In the genomic region with DNA sequence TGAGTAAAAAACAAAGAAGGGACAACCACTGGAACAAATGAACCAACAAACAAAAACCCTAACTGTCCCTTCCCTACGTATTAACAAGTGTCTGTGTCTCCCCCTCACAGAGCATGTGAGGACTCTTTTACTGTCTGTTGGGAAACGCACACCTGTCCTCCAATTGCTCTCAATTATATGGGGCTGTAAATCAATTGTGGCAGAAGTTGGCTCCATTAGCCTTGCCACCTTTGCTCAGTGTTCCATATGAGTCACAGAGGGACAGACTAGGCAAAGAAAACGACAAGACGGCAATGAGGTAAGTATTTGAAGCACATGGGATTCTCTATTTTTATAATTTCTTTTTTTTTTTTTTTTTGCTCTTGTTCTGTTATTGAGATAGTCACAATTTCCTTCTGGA, we compare ENCODE assay signal across 26 mouse cellular contexts.
"Had no signal": no experiment of that assay in that cellular context is flagged by ENCODE, and none has a peak within 500 bp of the region (broad histone marks: within the 10 kb centered on the region; RNA-seq: fewer than 3 reads in every experiment).

No protein-coding gene starts in this region.

- H3K4me2 ChIP-seq: heart, embryonic 11.5 days; heart, embryonic 13.5 days; heart, embryonic 15.5 days; hindbrain, embryonic 13.5 days; hindbrain, embryonic 15.5 days; kidney, embryonic 15.5 days; limb, embryonic 13.5 days; limb, embryonic 15.5 days; liver, embryonic 12.5 days had no signal

- H3K4me1 ChIP-seq: heart, embryonic 13.5 days; heart, embryonic 15.5 days; hindbrain, embryonic 13.5 days; hindbrain, embryonic 15.5 days; kidney, embryonic 15.5 days; limb, embryonic 13.5 days; limb, embryonic 15.5 days; liver, embryonic 12.5 days had no signal

- H3K36me3 ChIP-seq: heart, embryonic 13.5 days; heart, embryonic 15.5 days; hindbrain, embryonic 13.5 days; hindbrain, embryonic 15.5 days; kidney, embryonic 15.5 days; limb, embryonic 13.5 days; limb, embryonic 15.5 days; liver, embryonic 12.5 days had no signal

- DNase-seq: forebrain, postnatal 0 days; gastrocnemius, postnatal 14 days; gastrocnemius, postnatal 36 days; heart, adult 11 months; heart, adult 2 months; heart, postnatal 14 days; heart, postnatal 36 days; kidney, adult 18-20 months; kidney, adult 8-10 months; kidney, postnatal 14 days; kidney, postnatal 36 days; layer of hippocampus, postnatal 36 days; left cerebral cortex, postnatal 4 days had no signal

- H3K9ac ChIP-seq: forebrain, postnatal 0 days; heart, embryonic 13.5 days; heart, embryonic 15.5 days; hindbrain, embryonic 13.5 days; hindbrain, embryonic 15.5 days; kidney, embryonic 15.5 days; limb, embryonic 13.5 days; limb, embryonic 15.5 days; liver, embryonic 12.5 days; liver, embryonic 14.5 days had no signal

- H3K9me3 ChIP-seq: heart, embryonic 13.5 days; heart, embryonic 15.5 days; hindbrain, embryonic 13.5 days; hindbrain, embryonic 15.5 days; kidney, embryonic 15.5 days; limb, embryonic 13.5 days; limb, embryonic 15.5 days; liver, embryonic 12.5 days had no signal

- H3K27me3 ChIP-seq: heart, embryonic 13.5 days; heart, embryonic 15.5 days; hindbrain, embryonic 13.5 days; hindbrain, embryonic 15.5 days; kidney, embryonic 15.5 days; limb, embryonic 13.5 days; limb, embryonic 15.5 days; liver, embryonic 12.5 days had no signal

- H3K4me3 ChIP-seq: heart, adult 2 months; heart, embryonic 13.5 days; heart, embryonic 15.5 days; hindbrain, embryonic 13.5 days; hindbrain, embryonic 15.5 days; kidney, embryonic 15.5 days; layer of hippocampus, adult 2 months; limb, embryonic 13.5 days; limb, embryonic 15.5 days; liver, embryonic 12.5 days had no signal

- ATAC-seq: forebrain, postnatal 0 days; inflammation-experienced regulatory T-cells, adult 6 months; liver, embryonic 12.5 days had no signal

- H3K27ac ChIP-seq: heart, adult 2 months; heart, embryonic 13.5 days; heart, embryonic 15.5 days; hindbrain, embryonic 13.5 days; hindbrain, embryonic 15.5 days; kidney, embryonic 15.5 days; kidney, postnatal 0 days; layer of hippocampus, adult 2 months; limb, embryonic 13.5 days; limb, embryonic 15.5 days; liver, embryonic 12.5 days; liver, embryonic 14.5 days had no signal
